Mouse (Mus musculus) megakaryocyte, embryonic 14.5 days (primary cell): ENCODE results near the gene Rrp1b.

ENCODE experiments used
- FLI1 ChIP-seq: IDR thresholded peaks from 2 replicates; pipeline ENCODE4 v1.6.1; 2012; ENCODE audit warnings: low read length, inconsistent platforms, mixed read lengths
- GATA1 ChIP-seq: IDR thresholded peaks from 3 replicates; pipeline ENCODE4 v1.6.1; 2012; ENCODE audit warnings: mixed read lengths, low read length, inconsistent platforms, borderline replicate concordance

GRCm38 (mm10) chr17:32057843-32058242, 21.9 kb downstream of the Rrp1b start:
- TF ChIP-seq GATA1 (no peak), FLI1 (no peak)
